Mouse (Mus musculus) ovary, adult 18-20 months (tissue): ENCODE results near the gene Galnt18.

Source experiments
- DNase-seq: peaks from one replicate; pipeline ENCODE4 v3.0.0; 2022; ENCODE audit warnings: low spot score, mixed read lengths

Gene Galnt18

GRCm38 (mm10) chr7:111563316-111564110 is 216.3 kb downstream of the Galnt18 start:
- no peak for DNase-seq

DNA sequence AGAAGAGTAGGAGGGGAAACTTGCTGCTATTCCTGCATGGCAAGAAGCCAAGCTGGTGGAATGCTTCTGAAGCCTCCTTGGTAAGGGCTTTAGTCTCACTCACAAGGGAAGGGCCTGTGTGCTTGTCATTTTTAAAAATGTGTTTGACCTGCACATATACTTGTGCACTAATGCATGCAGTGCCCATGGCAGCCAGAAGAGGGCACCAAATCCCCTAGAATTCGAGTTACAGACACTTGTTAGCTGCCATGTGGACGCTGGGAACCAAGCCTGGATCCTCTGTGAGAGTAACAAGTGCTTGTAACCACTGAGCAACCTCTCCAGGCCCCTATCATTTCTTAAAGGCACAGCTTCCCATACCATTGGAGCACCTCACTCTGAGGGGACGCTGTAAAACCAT is 219.7 kb downstream of the Galnt18 start:
- no peak for DNase-seq

DNA sequence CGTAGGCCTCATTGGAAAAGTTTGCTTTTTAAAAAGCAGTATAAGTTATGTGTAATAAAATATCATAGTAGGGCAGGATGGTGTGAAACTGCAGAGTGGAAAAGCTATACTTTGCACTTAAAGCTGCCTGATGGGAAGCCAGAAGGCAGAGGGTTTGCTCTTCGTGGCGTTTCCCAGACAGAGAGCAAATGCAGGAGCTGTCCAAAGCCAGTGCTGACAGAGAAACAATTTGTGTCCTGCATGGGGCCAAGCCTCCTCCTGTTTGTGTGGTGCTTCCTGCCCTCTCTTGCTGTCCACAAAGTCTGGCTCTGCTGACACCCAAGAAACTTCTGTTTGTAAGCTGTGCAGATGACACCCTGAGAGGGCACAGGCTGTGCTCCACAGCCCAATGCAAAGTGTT is 220.8 kb downstream of the Galnt18 start:
- no peak for DNase-seq

- no peak for DNase-seq
Measured at GRCm38 (mm10) chr7:111550987-111551386, 228.8 kb downstream of the Galnt18 start.

DNA sequence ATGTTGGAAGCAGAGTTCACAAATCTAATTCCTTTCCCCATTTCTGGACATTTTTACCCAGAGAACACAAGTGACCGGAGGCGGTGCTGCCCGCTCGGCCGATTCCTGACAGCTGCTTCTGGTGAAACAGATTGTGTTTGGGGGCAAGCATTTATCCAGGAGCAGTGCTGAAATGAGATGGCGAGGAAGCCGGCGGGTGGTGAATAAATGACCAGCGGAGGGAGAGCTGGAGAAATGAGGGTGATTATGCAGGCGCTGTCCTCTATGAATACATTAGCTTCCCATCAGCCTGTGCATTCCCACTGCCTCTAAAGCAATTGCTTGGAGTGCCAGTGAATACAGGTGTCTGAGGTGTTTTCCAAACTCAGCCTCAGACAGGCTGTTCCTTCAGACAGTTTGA is 232.7 kb downstream of the Galnt18 start:
- DNase-seq, result no peak

GRCm38 (mm10) chr7:111545614-111546013 is 234.2 kb downstream of the Galnt18 start:
- no peak for DNase-seq

DNA sequence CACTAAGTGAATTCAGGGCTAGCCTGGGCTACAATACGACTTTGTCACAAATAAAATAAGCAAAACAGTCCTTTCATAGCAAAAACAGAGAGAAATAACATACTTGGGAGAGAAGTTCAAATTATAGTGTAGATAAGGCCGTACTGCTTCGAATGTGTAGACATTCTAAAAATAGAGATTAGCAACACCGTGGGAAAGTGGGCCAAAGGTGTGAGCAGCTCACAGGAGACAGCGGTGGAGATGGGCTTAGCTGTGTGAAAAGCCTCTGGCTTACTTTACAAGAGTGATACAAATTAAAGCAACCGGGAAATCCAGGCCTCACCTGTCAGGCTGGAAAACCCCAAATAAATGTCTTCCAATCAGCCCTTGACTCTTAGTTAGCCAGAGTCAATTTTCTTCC is 241.8 kb downstream of the Galnt18 start:
- no peak for DNase-seq

GRCm38 (mm10) chr7:111534826-111535405 is 244.9 kb downstream of the Galnt18 start:
- no peak for DNase-seq

GRCm38 (mm10) chr7:111528961-111529643 is 250.7 kb downstream of the Galnt18 start:
- no peak for DNase-seq

- no peak for DNase-seq
Measured at GRCm38 (mm10) chr7:111528462-111528861, 251.3 kb downstream of the Galnt18 start.

DNA sequence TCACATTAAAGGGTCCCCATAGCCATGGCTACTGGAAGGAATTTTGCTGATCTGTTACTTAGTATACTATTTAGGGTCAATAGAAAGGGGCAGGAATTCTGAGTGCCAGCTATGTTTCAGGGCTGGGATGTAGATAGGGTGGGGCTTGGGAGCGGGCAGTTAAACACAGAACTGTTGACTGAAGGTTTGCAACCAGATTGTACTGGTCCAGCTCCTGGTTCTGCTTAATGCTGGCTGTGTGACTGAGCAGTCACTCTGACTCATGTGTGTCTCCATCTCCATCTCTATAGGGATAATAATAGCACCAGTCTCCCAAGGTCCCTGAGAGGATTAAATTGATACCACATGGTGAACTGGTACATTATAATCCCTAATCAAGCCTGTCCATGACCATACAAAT is 258.9 kb downstream of the Galnt18 start:
- DNase-seq, result no peak

GRCm38 (mm10) chr7:111518581-111519242 is 261.1 kb downstream of the Galnt18 start:
- DNase-seq, result no peak

DNA sequence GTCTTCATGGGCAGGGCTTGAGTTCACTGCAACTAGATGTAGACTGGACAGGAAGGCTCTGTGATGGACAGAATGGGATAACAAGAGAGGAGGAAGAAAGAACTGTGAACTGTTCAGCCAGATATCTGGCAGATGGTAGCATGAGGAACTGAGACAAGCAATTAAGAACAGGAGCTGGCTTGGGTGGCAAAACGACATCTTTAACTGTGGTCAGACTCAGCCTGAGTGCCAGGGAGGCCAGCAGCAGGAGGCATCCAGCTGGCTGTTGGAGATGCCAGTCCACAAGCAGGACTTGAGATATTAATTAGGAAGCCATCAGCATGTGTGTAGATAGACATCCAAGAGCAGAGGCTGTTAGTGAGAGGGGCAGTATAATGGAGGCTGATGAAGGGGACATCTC is 262.9 kb downstream of the Galnt18 start:
- no peak for DNase-seq

- no peak for DNase-seq
Measured at GRCm38 (mm10) chr7:111515471-111515870, 264.3 kb downstream of the Galnt18 start.

GRCm38 (mm10) chr7:111509167-111509854 is 270.5 kb downstream of the Galnt18 start:
- DNase-seq, result no peak

- DNase-seq, result no peak
Measured at GRCm38 (mm10) chr7:111500616-111501015, 279.2 kb downstream of the Galnt18 start.

DNA sequence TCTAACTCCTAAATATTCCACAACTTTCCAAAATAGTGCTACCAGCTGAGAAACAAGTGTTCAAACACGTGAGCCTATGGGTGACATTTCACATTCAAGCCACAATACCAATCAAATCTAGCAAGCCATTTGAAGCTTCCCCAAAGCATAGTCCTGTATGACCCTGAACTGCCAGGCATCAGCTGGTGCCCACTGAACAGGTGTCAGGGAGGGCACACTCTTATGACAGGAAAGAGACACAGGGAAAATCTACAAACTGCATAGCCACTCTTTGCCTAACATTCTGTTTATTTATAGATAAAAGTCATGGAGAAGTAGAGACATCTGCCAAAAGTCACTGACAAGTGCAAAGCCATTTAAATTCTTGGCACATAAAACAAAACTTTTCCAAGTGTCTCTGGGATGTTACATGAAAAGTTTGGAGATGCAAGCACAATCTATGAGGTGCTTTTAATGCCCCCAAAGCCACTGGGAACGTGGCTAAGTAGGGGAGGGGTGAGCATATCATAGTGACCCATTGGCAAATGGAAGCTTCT is 280.5 kb downstream of the Galnt18 start:
- no peak for DNase-seq

DNA sequence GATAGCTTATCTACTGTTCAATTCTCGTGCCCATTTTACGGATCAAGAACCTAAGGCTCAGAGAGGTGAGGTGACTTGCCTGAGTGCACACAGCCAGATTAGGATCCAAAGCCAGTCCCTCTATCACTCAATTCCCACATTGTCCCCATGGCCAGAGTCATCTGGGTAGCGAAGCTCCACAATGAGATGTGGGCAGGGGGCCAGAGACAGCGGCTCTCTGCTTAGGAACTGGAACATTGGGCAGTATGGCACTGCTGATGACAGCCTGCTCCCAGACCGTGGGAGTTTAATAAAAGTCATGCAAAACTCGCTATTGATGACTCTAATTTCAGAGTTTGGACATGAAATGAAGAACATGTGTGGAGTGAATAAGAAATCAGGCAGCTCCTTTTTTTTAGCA is 282.6 kb downstream of the Galnt18 start:
- no peak for DNase-seq

DNA sequence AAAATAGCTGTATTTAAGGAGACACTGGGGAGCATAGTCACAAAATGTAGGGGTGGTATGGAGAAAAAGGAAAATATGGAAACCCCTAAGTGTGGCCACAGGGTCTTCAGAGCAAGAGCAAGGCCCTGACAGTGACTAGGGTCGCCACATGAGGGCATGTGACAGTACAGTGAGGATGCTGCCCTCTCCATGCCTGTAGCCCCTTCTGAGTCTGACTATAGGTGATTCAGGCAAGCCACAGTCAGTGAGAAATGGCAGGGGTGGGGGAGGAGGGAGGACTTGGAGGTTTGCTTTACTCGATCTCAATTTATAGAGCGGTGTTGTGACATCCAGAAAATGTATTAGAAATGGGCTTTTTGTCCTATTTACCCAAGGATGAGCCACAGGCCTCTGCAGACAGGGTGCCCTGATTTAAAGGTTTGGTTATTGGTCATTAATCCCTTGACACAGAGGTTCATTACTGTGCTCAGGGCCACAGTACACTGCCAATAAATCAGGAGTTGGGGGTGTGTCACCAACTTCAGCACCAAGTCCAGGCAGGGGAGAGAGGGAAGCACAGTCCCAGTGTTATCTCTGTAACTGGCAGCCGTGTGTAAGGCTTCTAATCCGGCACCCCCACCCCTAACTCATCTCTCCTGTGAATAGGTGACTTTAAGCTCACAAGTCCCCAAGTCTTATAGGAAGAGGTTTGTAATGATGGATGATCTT is 287.4 kb downstream of the Galnt18 start:
- no peak for DNase-seq

DNA sequence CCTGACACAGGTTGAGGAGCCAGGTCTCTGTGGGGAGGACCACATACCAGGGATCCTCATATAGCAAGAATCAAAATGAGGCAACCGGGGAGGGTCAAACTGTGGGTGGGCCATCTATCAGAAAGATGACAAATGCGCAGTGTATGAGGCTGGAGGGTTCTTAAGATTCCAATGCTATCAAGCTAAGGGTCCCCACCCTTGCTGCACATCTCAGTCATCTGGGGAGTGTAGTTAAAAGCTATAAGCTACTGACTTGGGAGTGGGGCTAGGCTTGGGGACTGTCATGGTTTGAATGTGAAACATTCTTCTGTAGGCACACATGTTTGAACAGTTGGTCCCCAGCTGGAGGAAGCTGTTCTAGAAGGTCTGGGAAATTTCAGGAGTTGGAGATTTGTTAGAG is 288.2 kb downstream of the Galnt18 start:
- DNase-seq, result no peak

DNA sequence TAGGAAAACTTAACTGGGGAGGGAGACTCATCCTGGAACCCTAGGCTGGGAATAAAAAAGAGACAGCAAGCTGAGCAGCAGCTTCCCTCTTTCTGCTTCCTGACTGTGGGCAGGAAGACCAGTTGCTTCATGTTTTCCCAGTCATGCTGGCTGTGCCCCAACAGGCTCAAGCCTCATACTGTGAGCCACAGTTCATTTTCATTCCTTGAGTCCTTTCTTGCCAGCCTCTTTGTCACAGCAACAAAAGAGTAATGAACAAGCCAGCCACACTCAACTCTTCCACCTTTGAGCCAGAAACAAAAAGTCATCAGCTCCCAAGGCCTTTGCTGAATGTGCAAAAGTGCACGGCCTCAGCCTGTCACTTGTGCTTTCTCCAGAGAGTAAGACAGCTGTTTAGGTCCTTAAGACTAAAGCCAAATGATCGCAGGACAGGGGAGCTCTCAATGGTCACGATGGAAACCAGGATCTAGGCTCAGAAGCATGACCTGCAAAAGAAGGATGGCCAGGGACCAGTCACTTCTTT is 292.9 kb downstream of the Galnt18 start:
- DNase-seq, result no peak
